Mouse (Mus musculus) gastrocnemius, postnatal 4 days (tissue): ENCODE data around the gene Prpsap2. TPM values are rescaled to one million over a fixed set of nuclear protein-coding genes. Genes with fewer than 3 reads are reported as not detected.
"Not testable (repeated sequence)": the region's sequence is repeated elsewhere in the genome, so short reads cannot be mapped to it uniquely, and the experiment has no call there.

ENCODE experiments used
- DNase-seq, 2 experiments: peaks; one replicate each; pipeline ENCODE4 v3.0.0; 2021 to 2022; ENCODE audit warnings: low spot score in 2 of 2, mixed read lengths in 2 of 2
- long read RNA-seq, 2 experiments: library from polyadenylated mRNA; stranded (forward); transcript quantifications; one replicate each; pipeline ENCODE4 v2.0.0; 2021
- total RNA-seq, 2 experiments: library from RNA; stranded (reverse); gene quantifications; 2 replicates each; pipeline ENCODE4 v1.2.3; 2021

The Prpsap2 gene
- 10 to 100 TPM; 12.2 to 12.9 TPM for total RNA-seq
- long read RNA-seq, experiment 1, partial matches to known transcripts = 0 of 2 reads
- long read RNA-seq, experiment 1, other reads (novel, unspliced or antisense) = 1 of 2 reads
- long read RNA-seq, experiment 2, partial matches to known transcripts = 0 of 2 reads
- long read RNA-seq, experiment 2, other reads (novel, unspliced or antisense) = 1 of 2 reads

DNA sequence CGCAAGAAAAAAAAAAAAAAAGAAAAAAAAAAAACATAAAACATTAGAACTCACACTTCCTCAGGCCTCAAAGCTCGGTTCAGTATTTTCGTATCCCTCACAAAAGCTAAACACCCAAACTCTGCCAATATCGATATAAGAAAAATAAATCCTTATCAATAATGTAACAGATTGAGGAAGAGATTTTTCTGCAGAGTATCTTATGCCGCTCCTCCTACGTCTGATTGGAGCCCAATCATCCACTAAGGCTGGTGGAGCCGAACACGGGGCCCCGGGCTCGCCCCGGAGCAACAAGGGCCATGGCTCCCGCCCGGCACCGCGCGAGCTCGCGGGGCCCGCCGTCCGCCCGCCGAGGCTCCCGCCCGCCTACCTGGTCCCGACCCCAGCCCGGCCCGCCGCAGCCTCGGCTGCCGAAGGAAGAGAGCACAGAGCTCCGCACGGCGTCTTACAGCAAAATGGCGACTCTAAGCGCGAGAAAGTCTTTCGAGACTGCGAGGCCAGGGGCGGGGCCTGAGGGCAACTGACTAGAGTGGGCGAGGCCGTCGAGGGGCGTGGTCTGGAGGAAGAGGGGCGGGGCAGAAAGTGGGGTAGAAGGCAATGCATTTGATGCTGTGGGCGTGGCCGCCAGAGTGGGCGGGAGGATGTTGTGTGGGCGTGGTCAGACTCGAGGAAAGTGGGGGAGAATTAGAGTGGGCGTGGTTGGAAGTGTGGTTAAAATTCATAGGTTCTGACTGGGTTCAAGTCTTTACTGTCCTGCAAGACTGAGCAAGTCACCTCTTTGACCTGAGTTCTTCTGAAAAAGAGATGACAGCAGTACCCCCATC is at the start of gene Prpsap2:
Gene Prpsap2, minus strand, starts transcription at position 505 of the 824 bp plus-strand sequence.
- peak; percentile 99 to 100 for DNase-seq

GRCm38 (mm10) chr11:61809793-61810192 is 47.9 kb upstream of the Prpsap2 start:
- no peak for DNase-seq

GRCm38 (mm10) chr11:61808551-61809117 is 46.7 kb upstream of the Prpsap2 start:
- no peak for DNase-seq

DNA sequence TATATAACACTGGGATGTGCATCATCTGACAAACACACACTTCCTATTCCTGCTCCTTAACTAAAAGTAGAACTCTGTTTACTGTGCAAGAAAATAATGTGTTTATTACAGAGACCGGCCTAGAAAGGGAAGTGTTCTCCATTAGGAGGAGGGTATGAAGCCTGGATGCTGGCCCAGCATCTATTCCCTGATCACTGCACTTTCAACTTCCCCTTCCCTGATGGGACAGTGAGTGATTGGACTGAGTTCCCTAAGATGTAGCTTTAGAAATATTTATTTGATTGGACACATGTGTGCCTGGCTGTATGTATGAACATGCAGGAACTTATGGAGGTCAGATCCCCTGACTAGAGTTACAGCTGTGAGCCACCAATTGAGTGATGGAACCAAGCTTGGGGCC is 31.6 kb upstream of the Prpsap2 start:
- DNase-seq = no peak

DNA sequence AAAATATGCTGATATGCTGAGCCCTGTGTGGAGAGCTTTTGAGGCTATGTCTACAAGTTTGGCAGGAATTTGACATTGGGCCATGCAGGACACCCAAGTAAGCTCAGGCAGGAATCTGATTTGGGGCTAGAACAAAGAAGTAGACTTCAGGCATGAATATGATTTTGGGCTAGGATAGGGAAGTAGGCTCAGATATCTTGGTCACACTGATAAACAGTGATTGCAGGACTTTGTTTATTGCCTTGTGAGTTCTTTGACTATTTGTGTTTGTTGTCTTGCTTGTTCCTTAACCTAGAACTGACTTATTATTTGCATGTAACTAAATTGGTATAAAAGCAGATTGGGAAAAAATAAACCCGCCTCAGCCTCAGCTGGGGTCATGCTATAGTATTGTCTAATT is 26.7 kb upstream of the Prpsap2 start:
- DNase-seq = no peak

- not testable (repeated sequence) for DNase-seq
Observed at GRCm38 (mm10) chr11:61782526-61782925, 20.6 kb upstream of the Prpsap2 start.

- DNase-seq = no peak
Observed at GRCm38 (mm10) chr11:61774551-61775149, 12.8 kb upstream of the Prpsap2 start.

DNA sequence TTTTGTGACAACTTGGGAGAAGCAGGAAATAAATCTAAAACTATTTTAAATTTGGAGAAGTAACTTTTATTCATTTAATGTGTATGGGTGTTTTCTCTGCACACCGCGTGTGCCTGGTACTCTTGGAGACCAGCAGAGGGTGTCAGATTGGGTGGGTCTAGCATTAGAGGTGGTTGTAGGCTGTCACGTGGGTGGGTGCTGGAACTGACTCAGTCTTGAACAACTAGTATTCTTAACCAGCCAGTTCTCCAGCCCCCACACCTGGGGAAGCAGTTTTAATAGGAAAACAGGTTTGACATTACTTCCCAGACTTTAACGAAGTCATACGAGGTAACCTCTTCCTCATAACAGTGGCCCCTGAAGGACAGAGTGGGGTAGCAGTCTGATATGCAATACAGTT is 1.4 kb downstream of the Prpsap2 start:
- DNase-seq = no peak

GRCm38 (mm10) chr11:61757151-61757550 is 4.7 kb downstream of the Prpsap2 start:
- DNase-seq = no peak

DNA sequence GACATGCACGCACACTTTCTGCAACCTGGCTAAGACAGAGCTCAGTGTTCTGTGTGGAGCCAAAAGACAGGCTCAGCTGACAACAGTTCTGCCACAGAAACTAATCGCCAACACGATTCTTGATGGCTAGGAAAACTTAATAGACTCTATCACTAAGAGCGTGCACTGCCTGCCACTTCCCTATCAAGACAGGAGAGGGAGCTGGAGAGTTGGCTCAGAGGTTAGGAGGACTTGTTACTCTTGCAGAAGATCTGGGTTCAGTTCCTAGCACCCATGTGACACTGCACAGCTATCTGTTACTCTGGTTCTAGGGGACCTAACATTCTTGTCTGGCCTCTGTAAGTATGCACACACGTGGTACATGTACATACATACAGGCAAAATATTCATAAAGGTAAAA is 10.3 kb downstream of the Prpsap2 start:
- no peak for DNase-seq

GRCm38 (mm10) chr11:61747161-61747560 is 14.7 kb downstream of the Prpsap2 start:
- DNase-seq = no peak

DNA sequence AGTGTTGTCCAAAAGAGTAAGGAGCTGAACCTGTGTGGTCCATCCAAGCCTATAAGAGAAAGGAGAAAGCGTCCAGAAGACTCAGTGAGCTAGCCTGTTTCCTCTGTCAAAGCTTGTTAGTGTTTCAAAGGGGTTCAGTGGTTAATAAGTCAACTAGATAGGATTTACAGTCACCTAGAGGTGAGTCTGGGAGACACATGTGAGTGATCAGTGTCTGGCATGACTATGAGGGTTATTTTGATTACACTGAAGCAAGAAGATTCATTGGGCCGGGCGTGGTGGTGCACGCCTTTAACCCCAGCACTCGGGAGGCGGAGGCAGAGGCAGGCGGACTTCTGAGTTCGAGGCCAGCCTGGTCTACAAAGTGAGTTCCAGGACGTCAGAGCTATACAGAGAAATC is 16.1 kb downstream of the Prpsap2 start:
- no peak for DNase-seq

- DNase-seq = no peak
Observed at GRCm38 (mm10) chr11:61744460-61744859, 17.4 kb downstream of the Prpsap2 start.

GRCm38 (mm10) chr11:61743768-61744167 is 18.1 kb downstream of the Prpsap2 start:
- no peak for DNase-seq

GRCm38 (mm10) chr11:61740500-61740899 is 21.4 kb downstream of the Prpsap2 start:
- DNase-seq = no peak

- no peak for DNase-seq
Observed at GRCm38 (mm10) chr11:61737290-61737689, 24.6 kb downstream of the Prpsap2 start.

DNA sequence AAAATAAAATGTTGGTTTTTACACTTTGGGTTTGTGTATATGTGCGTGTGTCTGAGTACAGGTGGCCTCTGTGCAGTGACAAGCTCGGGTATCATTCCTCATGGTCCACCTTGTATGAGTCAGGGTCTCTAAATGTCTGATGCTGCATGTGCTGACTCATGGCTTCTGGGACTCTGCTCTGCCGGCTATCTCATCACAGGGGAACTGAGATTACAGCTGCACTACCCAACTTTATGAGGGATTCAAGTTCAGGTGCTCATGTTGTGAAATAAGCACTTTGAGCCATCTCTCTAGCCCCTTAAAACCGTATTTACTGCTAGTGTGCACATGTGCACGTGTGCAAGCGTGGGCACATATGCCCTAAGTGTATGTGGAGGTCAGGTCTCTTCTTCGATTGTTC is 29.2 kb downstream of the Prpsap2 start:
- DNase-seq = no peak

- no peak for DNase-seq
Observed at GRCm38 (mm10) chr11:61728037-61728436, 33.9 kb downstream of the Prpsap2 start.

- no peak for DNase-seq
Observed at GRCm38 (mm10) chr11:61722077-61722476, 39.8 kb downstream of the Prpsap2 start.

DNA sequence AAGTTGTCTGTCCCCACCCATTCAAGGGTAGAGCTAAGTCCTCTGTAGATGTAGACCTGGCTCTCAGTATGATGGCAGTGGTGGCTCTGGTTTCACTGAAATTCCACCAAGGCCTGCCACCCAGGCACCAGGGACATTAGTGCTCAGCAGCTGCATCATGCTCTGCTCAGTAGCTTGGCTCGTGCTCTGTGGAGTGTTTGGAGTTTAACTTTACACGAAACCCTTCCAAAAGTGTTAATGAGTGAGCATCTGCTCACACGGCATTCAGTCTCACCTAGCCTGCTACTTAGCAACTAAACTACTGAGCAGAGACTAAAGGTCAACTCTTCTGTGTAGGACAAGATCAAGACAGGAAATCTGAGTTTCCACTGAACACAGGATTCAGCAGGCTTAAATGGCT is 41.3 kb downstream of the Prpsap2 start, which contains the start of gene Slc5a10:
Gene Slc5a10, minus strand, starts transcription at position 191 of the 400 bp plus-strand sequence.
- no peak for DNase-seq

DNA sequence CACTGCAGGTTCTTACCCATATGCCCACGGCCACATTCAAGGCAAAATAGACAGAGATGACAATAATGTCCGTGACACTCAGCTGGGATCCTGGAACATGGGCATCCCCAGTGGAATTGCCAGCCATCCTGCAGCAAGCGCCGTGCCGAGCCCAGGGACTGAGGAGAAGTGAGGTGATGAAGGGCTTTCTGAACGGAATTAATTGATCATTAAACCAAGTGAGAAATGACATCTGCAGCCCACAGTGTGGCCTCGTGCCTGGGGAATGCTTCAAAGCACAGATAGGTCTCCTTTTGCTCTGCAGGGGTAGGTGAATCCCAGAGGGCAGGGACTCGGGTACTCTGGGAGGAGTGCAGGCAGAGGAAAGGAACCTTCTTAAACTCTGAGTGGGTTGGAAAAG is 42.1 kb downstream of the Prpsap2 start:
- DNase-seq = no peak

GRCm38 (mm10) chr11:61719387-61719786 is 42.5 kb downstream of the Prpsap2 start:
- DNase-seq = no peak
